Mouse (Mus musculus): Measurements from ENCODE around the gene Rpl31. TPM values are rescaled to one million over a fixed set of nuclear protein-coding genes. Genes with fewer than 3 reads are reported as not detected.

Gene Rpl31
- polyA plus RNA-seq (2015; fragmentation: Nextera tagmentation; extraction: Ambion mirVana): 426 and 432 TPM in 2 replicates

GRCm38 (mm10) chr1:39367601-39368266, at the start of gene Rpl31:
TSS of gene Rpl31 (plus strand) at chr1:39367842.
- ATAC-seq: peak; percentile 100
- H3K9me3 ChIP-seq (ENCODE audit: control insufficient read depth, low read length): no peaks in the 10 kb centered on the region
- H3K9ac ChIP-seq (ENCODE audit: low read depth, low read length): peak within 1 kb of the TSS; percentile 97
- peak within 1 kb of the TSS; percentile 72 for H3K27ac ChIP-seq (ENCODE audit: low read length)
- WGBS: under 1% methylated on average over 62 of the region's 62 CpGs
- H3K27me3 ChIP-seq (replicated peaks; ENCODE audit: control insufficient read depth, insufficient read depth, low read length): no peaks in the 10 kb centered on the region
- peak within 1 kb of the TSS; percentile 90 for H3K4me2 ChIP-seq (ENCODE audit: low read depth, low read length)
- peaks cover 19% of the 10 kb centered on the region for H3K36me3 ChIP-seq (ENCODE audit: control insufficient read depth, insufficient read depth, low read length)
- H3K4me3 ChIP-seq (ENCODE audit: low read length): peak within 1 kb of the TSS; percentile 79
- peaks cover 9% of the 10 kb centered on the region for H3K4me1 ChIP-seq (ENCODE audit: control insufficient read depth, insufficient read depth, low read length)

DNA sequence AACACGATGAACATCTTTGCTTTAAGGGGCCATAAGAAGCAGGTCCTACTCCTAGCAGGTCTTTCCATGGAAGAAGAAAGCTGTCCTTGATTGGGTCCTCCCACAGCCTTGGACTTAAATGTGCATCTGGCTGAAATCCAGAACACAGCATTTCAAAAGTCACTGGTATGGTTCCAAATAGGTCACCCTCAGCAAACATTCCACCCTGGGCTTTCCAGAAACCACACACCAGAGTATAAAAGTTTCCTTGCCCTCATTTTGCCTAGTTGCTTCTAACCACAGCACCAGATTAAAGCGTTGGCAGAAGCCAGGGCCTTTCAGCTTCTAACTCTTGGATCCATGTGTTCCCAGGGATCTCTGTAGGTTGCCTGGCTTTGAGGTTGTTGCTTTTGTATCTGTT, 49.7 kb upstream of the Rpl31 start:
- H3K27ac ChIP-seq (ENCODE audit: low read length): no peak overlapping the region
- no peak for ATAC-seq
- 84% methylated on average over 2 of the region's 2 CpGs for WGBS

GRCm38 (mm10) chr1:39318870-39319269, 48.8 kb upstream of the Rpl31 start:
- ATAC-seq: no peak
- H3K27ac ChIP-seq (ENCODE audit: low read length): no peak overlapping the region
- 69% methylated on average over 7 of the region's 7 CpGs for WGBS

More for the DNA sequence above, 49.7 kb upstream of the Rpl31 start:
- Histone ChIP-seq H3K4me2 (ENCODE audit: low read depth, low read length) (no peak overlapping the region), H3K36me3 (ENCODE audit: control insufficient read depth, insufficient read depth, low read length) (no peaks in the 10 kb centered on the region), H3K4me3 (ENCODE audit: low read length) (no peak overlapping the region), H3K9ac (ENCODE audit: low read depth, low read length) (no peak overlapping the region), H3K9me3 (ENCODE audit: control insufficient read depth, low read length) (no peaks in the 10 kb centered on the region), H3K4me1 (ENCODE audit: control insufficient read depth, insufficient read depth, low read length) (no peaks in the 10 kb centered on the region), H3K27me3 (replicated peaks; ENCODE audit: control insufficient read depth, insufficient read depth, low read length) (no peaks in the 10 kb centered on the region)

DNA sequence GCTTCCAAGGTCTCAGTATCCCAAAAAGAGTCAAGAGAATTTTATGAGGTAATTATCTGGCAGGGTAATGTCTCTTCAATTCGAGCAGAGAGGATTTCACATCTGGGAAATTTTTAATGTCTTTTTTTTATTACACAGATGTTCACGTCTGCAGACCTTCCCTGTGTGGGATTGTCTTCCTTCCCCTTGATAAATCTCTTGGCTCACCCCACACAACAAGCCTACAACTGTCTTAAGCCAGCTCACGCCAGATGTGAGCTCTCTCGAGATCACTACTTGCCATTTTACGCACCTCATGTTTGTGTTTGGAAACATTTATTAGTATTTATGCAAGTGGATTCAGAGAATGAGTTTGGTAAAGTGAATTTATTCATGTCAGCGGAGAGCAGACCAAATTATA, 45.7 kb upstream of the Rpl31 start:
- ATAC-seq: no peak
- 55% methylated on average over 6 of the region's 6 CpGs for WGBS
- Histone ChIP-seq H3K4me1 (ENCODE audit: control insufficient read depth, insufficient read depth, low read length) (no peaks in the 10 kb centered on the region), H3K27ac (ENCODE audit: low read length) (no peak overlapping the region), H3K4me2 (ENCODE audit: low read depth, low read length) (no peak overlapping the region), H3K36me3 (ENCODE audit: control insufficient read depth, insufficient read depth, low read length) (no peaks in the 10 kb centered on the region), H3K9me3 (ENCODE audit: control insufficient read depth, low read length) (no peaks in the 10 kb centered on the region), H3K4me3 (ENCODE audit: low read length) (no peak overlapping the region), H3K27me3 (replicated peaks; ENCODE audit: control insufficient read depth, insufficient read depth, low read length) (no peaks in the 10 kb centered on the region), H3K9ac (ENCODE audit: low read depth, low read length) (no peak overlapping the region)

More at GRCm38 (mm10) chr1:39318870-39319269, 48.8 kb upstream of the Rpl31 start:
- H3K4me2 ChIP-seq (ENCODE audit: low read depth, low read length): no peak overlapping the region
- H3K27me3 ChIP-seq (replicated peaks; ENCODE audit: control insufficient read depth, insufficient read depth, low read length): no peaks in the 10 kb centered on the region
- H3K36me3 ChIP-seq (ENCODE audit: control insufficient read depth, insufficient read depth, low read length): no peaks in the 10 kb centered on the region
- no peaks in the 10 kb centered on the region for H3K4me1 ChIP-seq (ENCODE audit: control insufficient read depth, insufficient read depth, low read length)
- no peaks in the 10 kb centered on the region for H3K9me3 ChIP-seq (ENCODE audit: control insufficient read depth, low read length)
- H3K4me3 ChIP-seq (ENCODE audit: low read length): no peak overlapping the region
- H3K9ac ChIP-seq (ENCODE audit: low read depth, low read length): no peak overlapping the region

GRCm38 (mm10) chr1:39325228-39325627, 42.4 kb upstream of the Rpl31 start:
- 93% methylated on average over 6 of the region's 6 CpGs for WGBS
- Histone ChIP-seq H3K27ac (ENCODE audit: low read length) (no peak overlapping the region), H3K4me3 (ENCODE audit: low read length) (no peak overlapping the region), H3K9ac (ENCODE audit: low read depth, low read length) (no peak overlapping the region), H3K27me3 (replicated peaks; ENCODE audit: control insufficient read depth, insufficient read depth, low read length) (no peaks in the 10 kb centered on the region), H3K4me2 (ENCODE audit: low read depth, low read length) (no peak overlapping the region), H3K4me1 (ENCODE audit: control insufficient read depth, insufficient read depth, low read length) (no peaks in the 10 kb centered on the region), H3K36me3 (ENCODE audit: control insufficient read depth, insufficient read depth, low read length) (no peaks in the 10 kb centered on the region), H3K9me3 (ENCODE audit: control insufficient read depth, low read length) (no peaks in the 10 kb centered on the region)
- no peak for ATAC-seq

DNA sequence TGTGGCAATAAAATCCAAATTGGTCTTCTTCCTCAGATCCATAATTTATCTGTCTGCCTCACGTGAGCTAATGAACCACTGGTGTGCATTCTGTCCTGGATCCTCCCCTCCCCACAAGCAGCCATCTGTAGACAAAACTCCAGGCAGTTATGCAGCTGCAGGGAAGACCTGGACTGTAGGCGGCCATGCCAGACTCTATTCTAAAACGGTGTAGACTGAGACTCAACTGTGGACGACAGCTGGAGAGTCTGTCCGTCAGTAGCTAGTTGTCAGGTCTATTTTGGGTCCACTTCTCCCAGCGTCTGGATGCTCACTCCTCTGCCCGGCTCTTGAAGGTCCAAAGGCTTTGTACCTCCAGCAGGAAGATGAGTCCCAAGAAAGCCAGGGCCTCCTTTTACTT, 40.1 kb upstream of the Rpl31 start:
- ATAC-seq: no peak
- no peak overlapping the region for H3K27ac ChIP-seq (ENCODE audit: low read length)
- no peaks in the 10 kb centered on the region for H3K27me3 ChIP-seq (replicated peaks; ENCODE audit: control insufficient read depth, insufficient read depth, low read length)
- no peak overlapping the region for H3K4me2 ChIP-seq (ENCODE audit: low read depth, low read length)
- H3K4me1 ChIP-seq (ENCODE audit: control insufficient read depth, insufficient read depth, low read length): peaks cover 7% of the 10 kb centered on the region; the same call in 1 of the 2 replicates
- WGBS: 73% methylated on average over 7 of the region's 7 CpGs
- H3K4me3 ChIP-seq (ENCODE audit: low read length): no peak overlapping the region
- H3K9me3 ChIP-seq (ENCODE audit: control insufficient read depth, low read length): no peaks in the 10 kb centered on the region
- H3K36me3 ChIP-seq (ENCODE audit: control insufficient read depth, insufficient read depth, low read length): no peaks in the 10 kb centered on the region
- H3K9ac ChIP-seq (ENCODE audit: low read depth, low read length): no peak overlapping the region

DNA sequence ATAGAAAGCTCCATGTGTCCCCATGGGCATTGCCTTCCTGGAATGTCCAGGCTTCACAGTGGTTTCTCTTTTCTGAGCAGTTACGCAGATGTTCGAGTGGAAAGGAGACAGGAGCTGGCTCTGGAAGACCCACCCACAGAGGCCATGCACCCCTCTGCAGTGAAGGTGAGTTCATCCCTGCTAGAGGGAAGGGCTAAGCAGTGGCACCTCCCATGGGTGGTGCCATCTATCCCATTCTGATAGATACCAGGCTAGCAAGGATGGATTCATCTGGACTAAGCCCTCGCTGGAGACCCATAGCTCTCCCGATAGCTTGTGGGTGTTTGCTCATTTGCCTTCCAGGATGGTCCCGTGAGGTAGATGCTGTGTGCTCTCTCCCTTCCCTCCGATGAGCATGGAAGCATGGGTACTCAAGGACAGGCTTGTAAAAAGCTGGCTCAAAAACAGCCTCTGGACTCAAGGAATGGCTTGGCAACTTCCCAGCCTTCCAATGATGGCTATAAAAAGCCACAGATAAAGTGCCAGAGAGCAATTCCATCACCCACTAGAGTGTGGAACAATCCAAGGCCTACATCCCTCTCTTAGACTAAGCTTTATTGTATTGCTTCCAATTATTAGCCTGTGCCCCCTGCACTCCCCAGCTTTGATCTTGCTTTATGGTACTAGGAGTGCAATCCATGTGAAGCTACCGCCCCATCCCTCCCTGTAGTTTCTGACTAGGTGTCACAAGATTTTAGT, 36.6 kb upstream of the Rpl31 start:
- no peaks in the 10 kb centered on the region for H3K9me3 ChIP-seq (ENCODE audit: control insufficient read depth, low read length)
- H3K27ac ChIP-seq (ENCODE audit: low read length): no peak overlapping the region
- peaks cover 7% of the 10 kb centered on the region; the same call in 1 of the 2 replicates for H3K4me1 ChIP-seq (ENCODE audit: control insufficient read depth, insufficient read depth, low read length)
- no peak overlapping the region for H3K4me2 ChIP-seq (ENCODE audit: low read depth, low read length)
- no peaks in the 10 kb centered on the region for H3K36me3 ChIP-seq (ENCODE audit: control insufficient read depth, insufficient read depth, low read length)
- no peak overlapping the region for H3K4me3 ChIP-seq (ENCODE audit: low read length)
- peak; percentile 68 for ATAC-seq
- H3K9ac ChIP-seq (ENCODE audit: low read depth, low read length): no peak overlapping the region
- 69% methylated on average over 7 of the region's 7 CpGs for WGBS
- H3K27me3 ChIP-seq (replicated peaks; ENCODE audit: control insufficient read depth, insufficient read depth, low read length): no peaks in the 10 kb centered on the region

DNA sequence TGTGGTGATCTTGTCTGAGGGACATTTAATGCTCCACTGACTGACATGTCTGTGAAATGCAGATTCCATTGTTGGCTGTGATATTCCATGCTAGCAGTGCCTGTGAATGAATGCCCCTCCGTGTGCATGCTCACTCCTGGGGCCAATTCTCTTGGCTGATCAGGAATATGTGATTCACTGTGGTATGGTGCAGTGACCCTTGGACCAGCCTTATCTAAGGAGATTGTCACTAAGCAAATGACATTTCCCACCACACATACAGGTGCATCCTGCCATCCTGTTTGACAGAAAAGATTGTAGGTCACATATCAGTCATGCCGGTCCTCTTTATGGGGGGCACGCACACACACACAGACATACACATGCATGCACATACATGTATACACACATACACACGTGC, 35.2 kb upstream of the Rpl31 start:
- Histone ChIP-seq H3K4me1 (ENCODE audit: control insufficient read depth, insufficient read depth, low read length) (peaks cover 7% of the 10 kb centered on the region; the same call in 1 of the 2 replicates), H3K36me3 (ENCODE audit: control insufficient read depth, insufficient read depth, low read length) (no peaks in the 10 kb centered on the region), H3K4me2 (ENCODE audit: low read depth, low read length) (no peak overlapping the region), H3K4me3 (ENCODE audit: low read length) (no peak overlapping the region), H3K9me3 (ENCODE audit: control insufficient read depth, low read length) (no peaks in the 10 kb centered on the region), H3K27ac (ENCODE audit: low read length) (no peak overlapping the region), H3K27me3 (replicated peaks; ENCODE audit: control insufficient read depth, insufficient read depth, low read length) (no peaks in the 10 kb centered on the region), H3K9ac (ENCODE audit: low read depth, low read length) (no peak overlapping the region)
- peak; percentile 77 for ATAC-seq
- WGBS: 71% methylated on average over 4 of the region's 4 CpGs

DNA sequence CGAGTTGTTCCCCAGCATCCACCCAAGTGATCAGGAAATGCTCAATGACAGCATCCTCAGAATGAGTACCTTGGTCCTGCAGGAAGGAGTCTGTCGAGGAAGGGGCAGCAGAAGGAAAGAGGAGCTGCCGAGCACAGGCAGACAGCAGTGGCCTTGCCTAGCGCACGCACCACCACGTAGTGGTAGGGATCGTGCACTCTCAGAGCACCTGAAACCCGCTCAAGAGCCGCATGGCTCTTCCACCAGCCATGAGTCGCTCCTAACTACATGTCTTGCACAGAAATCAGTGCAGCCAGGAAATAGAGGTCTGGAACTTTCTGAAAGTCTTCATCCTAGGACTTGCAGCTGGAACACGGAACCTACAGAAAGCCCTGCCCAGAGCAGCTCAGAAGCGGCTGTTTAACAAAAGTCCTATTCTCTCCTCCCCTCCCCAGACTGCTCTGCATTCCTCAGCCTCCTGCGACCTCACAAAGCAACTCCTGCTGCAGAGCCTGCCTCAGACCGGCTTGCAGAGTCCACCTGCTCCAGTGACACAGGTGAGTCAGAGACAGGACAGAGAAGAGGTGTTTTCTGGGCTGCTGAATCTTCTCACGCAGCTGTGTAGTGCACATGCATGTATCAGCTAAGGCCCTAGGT, 32.0 kb upstream of the Rpl31 start:
- no peak overlapping the region for H3K4me3 ChIP-seq (ENCODE audit: low read length)
- H3K9ac ChIP-seq (ENCODE audit: low read depth, low read length): no peak overlapping the region
- H3K36me3 ChIP-seq (ENCODE audit: control insufficient read depth, insufficient read depth, low read length): no peaks in the 10 kb centered on the region
- ATAC-seq: no peak
- H3K4me2 ChIP-seq (ENCODE audit: low read depth, low read length): no peak overlapping the region
- H3K9me3 ChIP-seq (ENCODE audit: control insufficient read depth, low read length): no peaks in the 10 kb centered on the region
- no peak overlapping the region for H3K27ac ChIP-seq (ENCODE audit: low read length)
- WGBS: 29% methylated on average over 15 of the region's 15 CpGs
- peaks cover 9% of the 10 kb centered on the region for H3K4me1 ChIP-seq (ENCODE audit: control insufficient read depth, insufficient read depth, low read length)
- no peaks in the 10 kb centered on the region for H3K27me3 ChIP-seq (replicated peaks; ENCODE audit: control insufficient read depth, insufficient read depth, low read length)

Data from intestine, embryonic 16.5 days (tissue).